Mouse (Mus musculus) CH12.LX (cell line): Measurements from ENCODE around the gene Rtf1. TPM values are rescaled to one million over a fixed set of nuclear protein-coding genes. Genes with fewer than 3 reads are reported as not detected.

Source experiments
- DNase-seq: peaks from one replicate; pipeline ENCODE4 v3.0.0-alpha.2; 2013; ENCODE audit errors: extremely low read depth
- H3K27ac ChIP-seq: 2 replicates; pipeline ENCODE4 v1.5.1; 2012; ENCODE audit warnings: low read depth, mild to moderate bottlenecking, control low read depth, moderate library complexity; ENCODE audit not compliant: insufficient read depth
- H3K27me3 ChIP-seq: replicated peaks from 2 replicates; pipeline ENCODE3; 2012; ENCODE audit warnings: inconsistent platforms
- H3K36me3 ChIP-seq, 2 experiments: replicated peaks in 1 of 2; 2 replicates each; pipeline versions ENCODE3 to v1.6.1; 2012; ENCODE audit warnings: inconsistent platforms in 1 of 2, low read length in 1 of 2, mild to moderate bottlenecking in 1 of 2, mixed read lengths in 1 of 2, moderate library complexity in 1 of 2; ENCODE audit not compliant: control insufficient read depth in 1 of 2, insufficient read depth in 1 of 2
- H3K4me1 ChIP-seq, 2 experiments: 2 replicates each; pipeline ENCODE4 v1.6.1; 2012; ENCODE audit warnings: inconsistent platforms in 1 of 2, moderate library complexity in 1 of 2; ENCODE audit not compliant: insufficient read depth in 2 of 2, control insufficient read depth in 1 of 2
- H3K4me2 ChIP-seq: 2 replicates; pipeline ENCODE4 v1.6.1; 2012; ENCODE audit warnings: low read depth, mild to moderate bottlenecking, control low read depth; ENCODE audit not compliant: poor library complexity, insufficient read depth, severe bottlenecking
- H3K4me3 ChIP-seq, 3 experiments: fragments of 150-350 bp in 1 of 3; sonication (generic) in 1 of 3; replicated peaks in 1 of 3; 2 replicates each; pipeline versions ENCODE3 to v1.5.1; 2011 to 2012; ENCODE audit warnings: low read depth in 2 of 3, low read length in 2 of 3, mild to moderate bottlenecking in 2 of 3, moderate library complexity in 2 of 3, control low read depth in 1 of 3, improper control_type of control experiment in 1 of 3, inconsistent platforms in 1 of 3, mixed read lengths in 1 of 3; ENCODE audit not compliant: poor library complexity in 1 of 3
- H3K79me2 ChIP-seq: replicated peaks from 2 replicates; pipeline ENCODE4 v1.6.1; 2012; ENCODE audit warnings: mild to moderate bottlenecking, moderate library complexity; ENCODE audit not compliant: control insufficient read depth, poor library complexity, insufficient read depth, severe bottlenecking; ENCODE audit errors: extremely low read depth
- H3K9ac ChIP-seq: 2 replicates; pipeline ENCODE4 v1.6.1; 2012; ENCODE audit warnings: low read depth, mild to moderate bottlenecking, control low read depth, moderate library complexity; ENCODE audit not compliant: insufficient read depth
- H3K9me3 ChIP-seq: replicated peaks from 2 replicates; pipeline ENCODE3; 2012; ENCODE audit warnings: low read length, inconsistent platforms, mixed read lengths
- CHD1 ChIP-seq: IDR thresholded peaks from 2 replicates; pipeline ENCODE4 v1.6.1; 2012; ENCODE audit warnings: low read depth, low read length, improper control_type of control experiment, inconsistent platforms
- CTCF ChIP-seq, 2 experiments: IDR thresholded peaks in 1 of 2; conservative IDR thresholded peaks in 1 of 2; 2 replicates each; pipeline ENCODE4 v1.5.1; 2011 to 2012; ENCODE audit warnings: low read depth in 2 of 2, low read length in 2 of 2, improper control_type of control experiment in 1 of 2, inconsistent platforms in 1 of 2, mild to moderate bottlenecking in 1 of 2, moderate library complexity in 1 of 2
- E2F4 ChIP-seq: IDR thresholded peaks from 2 replicates; pipeline ENCODE4 v1.6.1; 2011; ENCODE audit warnings: low read depth, low read length, improper control_type of control experiment; ENCODE audit not compliant: insufficient replicate concordance
- ETS1 ChIP-seq: conservative IDR thresholded peaks from 2 replicates; pipeline ENCODE4 v1.6.1; 2012; ENCODE audit warnings: low read depth, mild to moderate bottlenecking, inconsistent platforms, low read length, improper control_type of control experiment, moderate library complexity
- GABPA ChIP-seq: IDR thresholded peaks from 2 replicates; pipeline ENCODE4 v1.6.1; 2012; ENCODE audit warnings: low read depth, low read length, improper control_type of control experiment, inconsistent platforms; ENCODE audit not compliant: insufficient replicate concordance
- HCFC1 ChIP-seq: IDR thresholded peaks from 2 replicates; pipeline ENCODE4 v1.6.1; 2012; ENCODE audit warnings: low read depth, mild to moderate bottlenecking, inconsistent platforms, low read length, improper control_type of control experiment
- IRF4 ChIP-seq: IDR thresholded peaks from 2 replicates; pipeline ENCODE4 v1.6.1; 2014; ENCODE audit warnings: low read depth, mild to moderate bottlenecking, inconsistent platforms, low read length, improper control_type of control experiment
- KAT2A ChIP-seq: IDR thresholded peaks from 2 replicates; pipeline ENCODE4 v1.6.1; 2012; ENCODE audit warnings: low read length, improper control_type of control experiment, inconsistent platforms; ENCODE audit not compliant: insufficient replicate concordance
- MEF2A ChIP-seq: IDR thresholded peaks from 2 replicates; pipeline ENCODE4 v1.6.1; 2014; ENCODE audit warnings: low read depth, mild to moderate bottlenecking, inconsistent platforms, low read length, improper control_type of control experiment, borderline replicate concordance
- MXI1 ChIP-seq: IDR thresholded peaks from 2 replicates; pipeline ENCODE4 v1.6.1; 2011; ENCODE audit warnings: mild to moderate bottlenecking, low read depth, low read length, improper control_type of control experiment
- MYC ChIP-seq: IDR thresholded peaks from 2 replicates; pipeline ENCODE4 v1.6.1; 2011; ENCODE audit warnings: low read depth, mild to moderate bottlenecking, improper control_type of control experiment, low read length
- POLR2AphosphoS2 ChIP-seq: IDR thresholded peaks from 2 replicates; pipeline ENCODE4 v1.6.1; 2011; ENCODE audit warnings: low read depth, low read length, improper control_type of control experiment
- RAD21 ChIP-seq: IDR thresholded peaks from 2 replicates; pipeline ENCODE4 v1.6.1; 2011; ENCODE audit warnings: low read depth, mild to moderate bottlenecking, low read length, improper control_type of control experiment, moderate library complexity
- RCOR1 ChIP-seq: conservative IDR thresholded peaks from 2 replicates; pipeline ENCODE4 v1.6.1; 2012; ENCODE audit warnings: low read depth, mild to moderate bottlenecking, inconsistent platforms, low read length, improper control_type of control experiment
- SIN3A ChIP-seq: IDR thresholded peaks from 2 replicates; pipeline ENCODE4 v1.6.1; 2012; ENCODE audit warnings: low read length, improper control_type of control experiment, inconsistent platforms
- SMC3 ChIP-seq: IDR thresholded peaks from 2 replicates; pipeline ENCODE4 v1.6.1; 2011; ENCODE audit warnings: low read depth, low read length, improper control_type of control experiment
- TBP ChIP-seq: conservative IDR thresholded peaks from 2 replicates; pipeline ENCODE4 v1.6.1; 2011; ENCODE audit warnings: low read depth, low read length, improper control_type of control experiment
- UBTF ChIP-seq: IDR thresholded peaks from 2 replicates; pipeline ENCODE4 v1.6.1; 2012; ENCODE audit warnings: low read depth, mild to moderate bottlenecking, inconsistent platforms, low read length, improper control_type of control experiment, moderate library complexity
- USF1 ChIP-seq: IDR thresholded peaks from 2 replicates; pipeline ENCODE4 v1.6.1; 2014; ENCODE audit warnings: low read depth, mild to moderate bottlenecking, inconsistent platforms, low read length, improper control_type of control experiment
- USF2 ChIP-seq: conservative IDR thresholded peaks from 2 replicates; pipeline ENCODE4 v1.6.1; 2011; ENCODE audit warnings: low read depth, low read length, improper control_type of control experiment
- ZC3H11A ChIP-seq: IDR thresholded peaks from 2 replicates; pipeline ENCODE4 v1.6.1; 2012; ENCODE audit warnings: low read depth, mild to moderate bottlenecking, inconsistent platforms, low read length, improper control_type of control experiment
- ZMIZ1 ChIP-seq: IDR thresholded peaks from 2 replicates; pipeline ENCODE4 v1.6.1; 2012; ENCODE audit warnings: low read depth, mild to moderate bottlenecking, inconsistent platforms, low read length, improper control_type of control experiment
- dilution Hi-C: fragments of 300-500 bp; cut with MboI; formaldehyde crosslinking; loops from 2 replicates; pipeline ENCODE4 v1.14.3; 2020; ENCODE audit warnings: low sequenced_read_pairs; ENCODE audit not compliant: extremely low pct_unique_long_range_greater_than_20kb, extremely low pct_ligation_motif_present
- in situ Hi-C: fragments of 300-500 bp; cut with MboI; formaldehyde crosslinking; loops from 3 replicates; pipeline ENCODE4 v1.14.3; 2019; ENCODE audit warnings: low sequenced_read_pairs, low pct_ligation_motif_present, low pct_unique_long_range_greater_than_20kb, mixed read lengths
- polyA plus RNA-seq: library from polyadenylated mRNA; unstranded; fragments of >175 nt; gene quantifications from 2 replicates; pipeline ENCODE4 v1.2.1, GENCODE M21; 2012; ENCODE audit warnings: low read depth; ENCODE audit not compliant: insufficient read length
- total RNA-seq, 2 experiments: library from RNA; depleted of rRNA; stranded (reverse); fragments of 300-350 nt in 1 of 2; fragments of >200 nt in 1 of 2; gene quantifications; 2 replicates each; pipeline ENCODE4 v1.2.3; 2012 to 2014

Gene Rtf1
- total and polyA plus RNA-seq, 3 experiments = 9.7 to 50.3 (median 11.3) TPM

DNA sequence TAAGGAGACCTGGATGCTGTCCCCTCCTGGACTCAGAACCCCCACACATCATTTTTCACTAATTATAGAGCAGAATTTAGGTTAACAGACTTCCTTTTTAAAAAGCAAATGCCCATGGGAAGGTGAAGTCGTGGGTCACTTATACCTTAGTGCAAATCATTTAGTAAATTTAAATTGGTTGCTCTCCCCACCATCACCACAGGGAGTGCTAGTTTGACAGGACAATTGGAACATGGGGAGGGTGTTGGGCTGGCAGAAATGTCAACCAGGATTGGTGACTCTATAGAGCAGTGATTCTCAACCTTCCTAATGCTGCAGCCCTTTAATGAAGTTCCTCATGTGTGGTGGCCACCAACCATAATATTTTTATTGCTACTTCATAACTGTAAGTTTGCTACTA lies 70.4 kb downstream of the Rtf1 start:
- Histone ChIP-seq H3K79me2 (no peaks in the 10 kb centered on the region), H3K9me3 (no peaks in the 10 kb centered on the region), H3K27ac (no peak overlapping the region), H3K4me3 (no peak overlapping the region), H3K4me1 (peaks cover 3 to 19% of the 10 kb centered on the region in 2 experiments; a peak in 3 of 4 replicates), H3K9ac (no peak overlapping the region), H3K27me3 (peaks cover 17% of the 10 kb centered on the region), H3K36me3 (no peaks in the 10 kb centered on the region), H3K4me2 (no peak overlapping the region)
- DNase-seq = peak; percentile 27
- TF ChIP-seq RAD21 (peak; percentile 39), CTCF (conservative IDR thresholded peaks at IDR 0.05 in 1 of 2, IDR thresholded peaks at IDR 0.05 in 1 of 2; ENCODE audit: low read depth in 2 of 2, low read length in 2 of 2) (peak; percentile 14 to 55; a peak in 2 of 4 replicates), GABPA (no peak)
- dilution Hi-C loops (no loop called here), in situ Hi-C loops (no loop called here)

GRCm38 (mm10) chr2:119747554-119747953 lies 72.7 kb downstream of the Rtf1 start:
- Histone ChIP-seq H3K27me3 (peaks cover 17% of the 10 kb centered on the region), H3K4me3 (no peak overlapping the region)
- in situ Hi-C loops = no loop called here

GRCm38 (mm10) chr2:119749260-119749659 lies 74.4 kb downstream of the Rtf1 start:
- H3K36me3 ChIP-seq = no peaks in the 10 kb centered on the region
- H3K9me3 ChIP-seq = no peaks in the 10 kb centered on the region
- H3K4me2 ChIP-seq = no peak overlapping the region
- H3K27ac ChIP-seq = no peak overlapping the region
- in situ Hi-C loops = no loop called here
- TF ChIP-seq IRF4 (no peak), ETS1 (no peak), TBP (no peak), HCFC1 (no peak), CHD1 (no peak), GABPA (no peak), USF1 (no peak), SIN3A (no peak), MEF2A (no peak), MXI1 (no peak), SMC3 (no peak), UBTF (no peak), CTCF (conservative IDR thresholded peaks at IDR 0.05 in 1 of 2, IDR thresholded peaks at IDR 0.05 in 1 of 2; ENCODE audit: low read depth in 2 of 2, low read length in 2 of 2) (no peak), ZMIZ1 (no peak), E2F4 (no peak), USF2 (no peak), ZC3H11A (no peak)
- no peaks in the 10 kb centered on the region; a peak in 1 of 4 replicates for H3K4me1 ChIP-seq
- no peaks in the 10 kb centered on the region for H3K79me2 ChIP-seq
- no peak overlapping the region for H3K9ac ChIP-seq
- peaks cover 13% of the 10 kb centered on the region for H3K27me3 ChIP-seq
- no peak for DNase-seq
- dilution Hi-C loops = no loop called here
- H3K4me3 ChIP-seq = no peak overlapping the region

More at GRCm38 (mm10) chr2:119747554-119747953, 72.7 kb downstream of the Rtf1 start:
- TF ChIP-seq GABPA (no peak), RCOR1 (no peak), USF1 (no peak), MYC (no peak), POLR2AphosphoS2 (no peak), SMC3 (no peak), KAT2A (no peak)
- H3K4me1 ChIP-seq = peaks cover 0 to 5% of the 10 kb centered on the region in 2 experiments; a peak in 2 of 4 replicates
- no peaks in the 10 kb centered on the region for H3K79me2 ChIP-seq
- H3K4me2 ChIP-seq = no peak overlapping the region
- dilution Hi-C loops = no loop called here
- H3K36me3 ChIP-seq = no peaks in the 10 kb centered on the region
- DNase-seq = no peak
- no peak overlapping the region for H3K9ac ChIP-seq
- H3K27ac ChIP-seq = no peak overlapping the region
- H3K9me3 ChIP-seq = no peaks in the 10 kb centered on the region
